Mouse (Mus musculus): Measurements from ENCODE around the gene Fancd2.

Fancd2 gene

DNA sequence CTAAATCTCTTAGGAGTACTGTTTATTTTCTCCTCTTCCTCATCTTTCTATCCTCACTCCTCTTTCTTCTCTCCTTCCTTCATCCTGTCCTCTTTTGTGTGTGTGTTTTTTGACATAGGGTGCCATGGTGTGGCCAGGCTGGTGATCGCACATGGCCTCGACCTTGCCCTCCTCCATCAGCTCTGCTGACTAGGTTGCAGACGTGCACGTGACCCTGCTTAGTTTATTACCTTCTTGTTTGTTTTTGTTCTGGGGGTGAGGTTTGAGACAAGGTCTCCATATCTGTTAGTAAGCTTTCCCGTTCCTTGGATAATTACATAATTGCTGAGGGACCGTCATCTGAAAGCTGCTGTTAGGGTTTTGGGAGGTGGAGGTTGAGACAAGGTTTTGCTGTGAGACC lies 77.4 kb downstream of the Fancd2 start:
- in situ Hi-C loops (cut with MboI; ENCODE audit: low sequenced_read_pairs), result no loop called here

DNA sequence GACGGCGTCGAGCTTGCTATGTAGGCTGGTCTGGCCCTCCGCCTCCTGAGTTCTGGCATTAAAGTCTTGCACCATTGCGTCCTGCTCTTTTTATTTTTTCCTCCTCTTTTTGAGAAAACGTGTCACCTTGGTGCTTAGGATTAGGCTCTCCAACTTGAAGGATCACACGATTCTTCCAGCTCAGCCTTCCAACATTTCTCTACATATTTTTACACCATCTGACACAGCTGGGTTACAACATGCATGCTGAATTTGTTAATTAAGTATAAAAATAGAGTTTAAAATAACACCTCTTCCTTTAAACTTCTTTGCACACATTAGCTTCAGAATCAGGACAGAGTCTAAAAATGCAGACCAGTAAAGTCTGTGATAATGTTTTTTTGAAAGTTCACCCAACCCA lies 77.8 kb downstream of the Fancd2 start:
- in situ Hi-C loops (cut with MboI; ENCODE audit: low sequenced_read_pairs), result no loop called here

DNA sequence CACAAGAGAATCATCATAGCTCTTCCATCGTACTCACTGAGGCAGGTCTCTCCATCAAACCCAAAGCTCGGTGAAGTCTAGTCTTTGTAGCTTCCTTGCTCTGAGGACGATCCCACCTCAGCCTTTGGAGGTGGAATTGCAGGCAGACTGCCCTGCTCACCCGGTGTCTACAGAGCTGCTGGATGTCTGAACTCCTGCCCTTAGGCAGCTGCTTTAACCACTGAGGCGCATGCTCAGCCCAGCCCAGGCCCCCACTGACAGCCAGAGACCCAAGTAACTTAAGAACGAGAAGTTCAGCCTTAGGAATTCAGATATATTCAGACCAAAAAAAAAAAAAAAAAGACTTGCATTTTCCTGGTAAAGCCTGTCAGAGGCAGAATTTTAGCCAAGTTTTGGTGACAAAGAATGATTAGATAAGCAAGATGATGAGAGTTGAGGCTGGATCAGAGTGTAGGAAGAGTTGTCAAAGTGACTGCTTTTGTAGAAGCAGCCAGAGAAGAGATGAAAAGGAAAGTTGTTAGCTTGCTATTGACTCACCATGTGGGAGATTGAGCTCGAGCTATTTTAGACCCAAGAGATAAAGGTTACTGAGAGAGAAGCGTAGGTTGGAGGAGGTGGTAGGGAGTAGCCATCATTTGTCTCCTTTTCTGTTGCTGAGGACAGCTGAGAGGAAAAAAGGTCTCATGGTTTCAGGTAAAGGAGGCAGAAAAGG lies 80.9 kb downstream of the Fancd2 start:
- in situ Hi-C loops (cut with MboI; ENCODE audit: low sequenced_read_pairs), result no loop called here

DNA sequence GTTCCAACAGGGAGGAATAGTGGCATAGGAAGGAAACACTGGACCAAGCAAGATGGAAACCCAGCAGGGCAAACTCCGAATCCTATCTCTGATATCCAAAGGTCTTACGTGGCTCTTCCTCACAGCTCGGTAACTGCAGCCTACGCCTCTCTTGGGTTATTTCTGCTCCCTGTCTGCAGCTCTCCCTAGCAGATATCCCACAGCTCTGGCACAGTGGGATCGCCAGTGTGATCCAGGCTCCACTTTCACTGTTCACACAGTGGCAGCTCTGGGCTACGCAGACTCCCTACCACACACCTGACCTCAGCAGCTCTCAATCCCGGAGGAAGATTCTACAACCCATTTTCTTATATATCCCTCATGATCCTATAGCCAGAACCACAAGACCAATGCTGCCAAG lies 82.7 kb downstream of the Fancd2 start:
- in situ Hi-C loops (cut with MboI; ENCODE audit: low sequenced_read_pairs), result no loop called here

DNA sequence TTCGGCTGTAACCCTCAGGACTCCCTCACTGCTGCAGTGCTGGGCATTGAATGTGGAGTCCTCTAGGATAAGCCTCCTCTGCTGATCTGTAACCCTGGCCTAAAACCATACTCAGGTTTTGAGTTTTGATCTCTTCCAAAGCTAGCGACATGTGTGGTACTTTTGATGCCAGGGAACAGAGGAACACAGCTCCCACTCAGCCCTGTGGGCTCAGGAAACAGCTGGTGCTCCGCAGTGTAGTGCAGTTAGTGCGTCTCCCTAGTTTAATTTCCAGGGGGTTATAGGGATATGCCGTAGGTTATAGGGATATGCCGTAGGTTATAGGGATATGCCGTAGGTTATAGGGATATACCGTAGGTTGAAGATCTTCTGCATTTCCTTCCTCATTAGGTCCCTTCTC lies 83.5 kb downstream of the Fancd2 start:
- in situ Hi-C loops (cut with MboI; ENCODE audit: low sequenced_read_pairs), result no loop called here

DNA sequence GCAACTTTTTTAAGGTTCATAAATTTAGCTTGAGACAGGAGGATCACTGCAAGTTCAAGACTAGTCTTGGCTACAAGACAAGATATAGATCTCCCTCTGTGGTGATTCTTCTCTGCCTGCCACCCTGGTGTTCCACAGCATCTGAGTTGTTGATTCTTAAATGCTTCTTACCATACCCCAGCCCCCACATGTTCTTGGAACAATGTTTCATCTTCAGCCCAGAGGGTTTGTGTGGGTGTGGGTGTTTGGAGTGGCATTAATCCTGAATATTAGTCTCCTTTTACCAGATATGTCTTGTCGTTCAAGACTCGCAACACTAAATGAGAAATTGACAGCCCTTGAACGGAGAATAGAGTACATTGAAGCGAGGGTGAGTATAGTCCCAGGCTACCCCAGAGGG lies 84.0 kb downstream of the Fancd2 start:
- in situ Hi-C loops (cut with MboI; ENCODE audit: low sequenced_read_pairs), result no loop called here

DNA sequence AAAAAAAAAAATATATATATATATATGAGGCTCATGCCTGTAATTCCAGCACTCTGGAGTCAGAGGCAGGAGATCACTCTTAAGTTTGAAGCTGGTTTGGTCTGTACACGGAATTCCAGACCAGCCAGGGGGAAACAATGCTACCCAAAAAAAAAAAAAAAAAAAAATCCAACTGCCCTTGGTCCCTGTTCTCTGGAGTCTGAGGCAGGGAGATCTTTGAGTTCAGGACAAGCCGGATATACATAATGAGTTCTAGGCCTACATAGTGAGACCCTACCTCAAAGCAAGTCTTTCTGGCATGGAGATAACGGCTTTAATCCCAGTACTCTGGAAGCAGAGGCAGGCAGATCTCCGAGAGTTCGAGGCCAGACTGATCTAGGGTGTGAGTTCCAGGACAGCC lies 91.9 kb downstream of the Fancd2 start:
- in situ Hi-C loops (cut with MboI; ENCODE audit: low sequenced_read_pairs), result no loop called here

DNA sequence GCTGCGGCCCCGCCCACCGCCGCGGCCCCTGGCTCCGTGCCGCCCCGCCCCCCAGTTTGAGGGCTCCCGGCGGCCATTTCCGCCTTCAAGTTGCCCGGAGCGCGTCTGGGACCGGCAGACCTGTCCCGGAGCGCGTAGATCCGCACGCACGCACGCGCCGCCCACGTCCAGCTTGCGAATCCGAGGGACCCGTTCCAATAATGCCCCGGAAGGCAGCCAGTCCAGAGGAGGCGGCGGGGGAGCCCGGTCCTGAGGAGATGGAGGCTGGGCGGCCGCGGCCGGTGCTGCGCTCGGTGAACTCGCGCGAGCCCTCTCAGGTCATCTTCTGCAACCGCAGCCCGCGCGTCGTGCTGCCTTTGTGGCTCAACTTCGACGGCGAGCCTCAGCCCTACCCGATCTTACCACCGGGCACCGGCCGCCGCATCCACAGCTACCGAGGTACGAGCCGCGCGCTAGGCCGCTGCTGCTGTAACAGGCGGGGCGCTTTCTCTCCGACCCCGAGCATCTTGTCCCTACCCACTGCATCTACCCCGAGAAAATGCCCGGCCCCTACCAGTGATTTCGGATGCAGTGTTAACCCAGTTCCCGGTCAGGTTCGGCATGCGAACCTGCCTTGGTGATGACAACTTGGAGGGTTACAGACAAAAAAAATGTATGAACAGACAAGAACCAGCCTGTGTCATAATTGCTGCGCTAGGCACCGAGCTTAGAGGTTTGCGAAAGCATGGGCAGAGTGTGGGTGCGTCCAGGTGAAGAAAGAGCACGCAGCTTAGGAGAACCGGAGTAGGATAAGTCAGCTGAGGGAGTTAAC lies 92.7 kb downstream of the Fancd2 start, which contains the start of gene Vhl:
TSS of gene Vhl (plus strand) at position 19 of the 811 bp plus-strand sequence.
- in situ Hi-C loops (cut with MboI; ENCODE audit: low sequenced_read_pairs), result no loop called here

DNA sequence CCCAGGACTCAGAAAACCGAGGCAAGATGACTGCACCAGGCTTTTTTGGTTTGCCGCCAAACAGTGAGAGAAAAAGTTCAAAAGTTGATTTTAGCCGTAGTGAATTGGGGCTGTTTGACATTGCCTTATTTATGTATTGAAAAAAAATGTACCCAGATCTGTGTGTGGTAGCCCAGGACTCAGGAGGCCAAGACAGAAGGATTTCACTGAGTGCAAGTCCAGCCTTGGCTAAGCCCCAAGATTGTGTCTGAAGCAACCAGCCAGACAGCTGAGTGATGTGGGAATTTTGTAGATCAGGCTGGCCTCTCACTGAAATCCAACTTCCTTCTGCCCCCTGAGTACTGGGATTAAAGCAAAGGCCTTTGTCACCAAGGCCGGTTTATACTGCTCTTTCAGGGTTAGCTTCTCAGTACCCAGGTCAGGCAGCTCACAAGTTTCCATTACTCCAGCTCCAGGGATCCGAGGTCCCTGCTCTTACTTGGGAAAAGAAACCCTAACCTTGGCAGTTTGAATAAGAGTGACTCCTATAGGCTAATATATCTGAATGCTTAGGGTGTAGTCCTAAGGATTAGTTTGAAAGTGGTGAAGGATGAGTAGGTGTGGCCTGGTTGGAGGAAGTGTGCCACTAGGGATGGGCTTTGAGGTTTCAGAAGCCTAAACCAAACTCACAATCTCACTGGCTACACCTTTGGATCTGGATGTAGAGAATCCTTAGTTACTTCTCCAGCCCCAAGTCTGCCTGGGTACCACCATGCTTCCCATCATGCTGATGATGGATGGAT lies 93.7 kb downstream of the Fancd2 start:
- in situ Hi-C loops (cut with MboI; ENCODE audit: low sequenced_read_pairs), result no loop called here

DNA sequence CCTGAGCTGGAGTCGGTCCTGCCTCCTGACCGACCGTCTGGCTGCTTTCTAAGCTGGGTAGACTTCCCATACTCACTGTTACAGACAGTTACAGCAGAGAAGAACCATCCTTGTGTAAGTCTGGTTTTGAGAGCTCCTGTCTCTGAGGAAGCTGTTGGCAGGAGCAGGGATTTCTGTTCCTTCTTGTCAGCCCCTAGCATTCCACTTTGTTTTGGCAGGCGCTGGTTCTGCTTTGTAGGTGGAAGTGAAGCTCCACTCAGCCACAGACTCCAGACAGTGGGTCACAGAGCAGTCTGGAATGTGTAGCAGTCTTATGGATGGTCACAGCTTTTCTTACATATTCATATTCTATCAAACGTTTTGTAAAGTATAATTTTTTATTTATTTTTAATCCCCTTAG lies 98.8 kb downstream of the Fancd2 start:
- in situ Hi-C loops (cut with MboI; ENCODE audit: low sequenced_read_pairs), result no loop called here

DNA sequence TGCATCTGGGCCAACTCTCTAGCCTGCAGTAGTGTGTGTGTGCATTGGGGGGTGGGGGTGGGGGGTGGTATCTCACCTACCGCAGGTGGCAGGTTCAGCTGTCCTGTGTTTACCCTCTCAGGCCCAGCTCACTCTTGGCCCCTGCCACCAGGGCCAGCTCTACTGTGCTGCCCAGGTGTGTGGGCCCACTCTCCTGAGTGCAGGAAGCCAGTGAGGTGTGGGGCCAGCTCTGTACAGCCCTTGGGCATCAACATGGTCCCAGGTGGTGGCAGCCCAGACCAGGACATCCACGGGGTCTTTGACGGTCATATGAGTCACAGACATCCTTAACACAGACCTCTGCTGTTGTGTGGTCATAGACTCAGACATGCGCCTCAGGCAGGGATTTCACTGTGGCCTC lies 101.4 kb downstream of the Fancd2 start:
- in situ Hi-C loops (cut with MboI; ENCODE audit: low sequenced_read_pairs), result no loop called here

DNA sequence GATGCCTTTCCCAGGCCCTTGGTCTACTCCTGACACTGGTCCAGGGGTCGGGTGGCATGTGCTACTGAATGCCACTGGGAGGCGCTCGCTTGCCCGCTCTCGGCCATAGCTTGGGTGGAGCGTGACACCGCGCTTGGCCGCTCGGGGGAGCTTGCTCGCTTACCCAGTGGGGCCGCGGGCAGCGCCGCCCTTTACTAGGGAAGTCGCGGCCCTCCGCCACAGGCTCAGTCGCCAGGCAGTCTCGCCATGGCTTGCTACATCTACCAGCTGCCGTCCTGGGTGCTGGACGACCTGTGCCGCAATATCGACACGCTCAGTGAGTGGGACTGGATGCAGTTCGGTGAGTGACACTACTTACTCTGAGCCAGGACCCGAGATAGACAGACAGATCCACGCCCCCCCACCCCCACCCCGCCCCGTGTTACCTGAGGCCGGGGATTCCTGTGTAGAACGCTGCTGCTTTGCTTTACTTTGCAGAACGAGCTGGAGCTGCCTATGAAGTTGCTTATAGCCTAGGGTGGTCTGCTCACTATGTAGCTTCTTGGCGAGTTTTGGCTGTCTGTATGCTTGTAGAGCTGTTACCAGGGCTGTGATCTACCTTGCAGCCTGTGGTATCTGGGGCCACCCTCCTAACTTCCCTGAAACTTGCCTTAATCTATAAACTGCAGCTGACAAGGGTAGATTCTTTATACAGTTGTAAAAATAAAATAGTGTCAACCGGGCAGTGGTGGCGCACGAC lies 107.0 kb downstream of the Fancd2 start, which contains the start of gene Irak2:
TSS of gene Irak2 (plus strand) at position 166 of the 739 bp plus-strand sequence.
- in situ Hi-C loops (cut with MboI; ENCODE audit: low sequenced_read_pairs), result loop anchor here (5.0 kb wide), 1 partner anchor 39 kb away; no protein-coding TSS in a partner anchor

DNA sequence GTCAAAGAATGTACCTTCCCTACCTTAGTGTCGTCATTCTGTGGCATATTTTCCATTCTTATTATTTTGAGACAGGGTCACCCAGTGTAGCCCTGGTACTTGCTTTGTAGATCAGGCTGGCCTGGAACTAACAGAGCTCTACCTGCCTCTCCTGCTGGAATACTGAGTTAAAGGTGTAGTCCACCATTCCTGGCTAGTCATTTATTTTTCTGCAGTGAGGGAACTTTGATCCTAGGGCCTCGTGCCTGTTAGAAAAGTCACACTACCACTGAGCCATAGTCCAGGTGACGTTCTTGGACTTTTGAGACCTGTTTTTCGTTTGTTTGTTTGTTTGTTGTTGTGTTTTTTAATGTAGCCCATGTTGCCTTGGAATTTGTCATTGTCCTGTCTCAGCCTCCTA lies 107.7 kb downstream of the Fancd2 start:
- in situ Hi-C loops (cut with MboI; ENCODE audit: low sequenced_read_pairs), result loop anchor here (5.0 kb wide), 1 partner anchor 38 kb away; no protein-coding TSS in a partner anchor

DNA sequence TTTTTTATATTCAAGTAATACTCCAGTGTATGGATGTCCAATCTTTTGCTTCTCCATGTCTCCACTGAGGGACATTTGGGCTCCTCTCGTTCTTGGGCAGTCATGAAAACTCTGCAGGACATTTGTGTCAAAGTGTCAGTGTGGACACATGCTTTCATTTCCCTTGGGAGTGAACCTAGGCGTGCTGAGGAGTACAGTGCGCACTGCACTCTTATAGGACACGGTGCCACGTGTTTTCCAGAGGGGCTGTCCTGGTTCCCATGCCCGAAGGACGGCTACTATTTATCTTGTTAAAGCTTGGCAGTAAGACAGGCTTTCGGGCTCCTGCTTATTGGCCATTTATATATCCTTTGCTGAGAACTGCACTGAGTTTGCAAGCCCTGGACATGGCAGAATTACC lies 111.1 kb downstream of the Fancd2 start:
- in situ Hi-C loops (cut with MboI; ENCODE audit: low sequenced_read_pairs), result no loop called here

DNA sequence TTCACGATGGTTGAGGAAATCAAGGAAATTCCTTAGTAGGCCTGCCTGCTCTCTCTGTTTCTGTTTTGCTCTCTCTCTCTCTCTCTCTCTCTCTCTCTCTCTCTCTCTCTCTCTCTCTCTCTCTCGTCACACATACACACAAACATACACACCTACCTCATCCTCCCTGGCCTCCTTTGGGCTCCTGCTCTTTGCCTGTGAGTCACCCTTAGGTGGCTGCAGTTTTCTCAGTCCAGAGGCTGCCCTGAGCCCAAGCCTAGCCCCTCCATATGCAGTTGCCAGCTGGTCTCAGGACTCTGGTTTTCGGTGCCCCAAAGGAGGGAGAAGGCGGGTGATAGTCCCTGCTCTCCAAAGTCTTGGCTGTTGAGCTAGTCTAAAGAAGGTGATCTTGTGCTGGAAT lies 111.5 kb downstream of the Fancd2 start:
- in situ Hi-C loops (cut with MboI; ENCODE audit: low sequenced_read_pairs), result no loop called here

DNA sequence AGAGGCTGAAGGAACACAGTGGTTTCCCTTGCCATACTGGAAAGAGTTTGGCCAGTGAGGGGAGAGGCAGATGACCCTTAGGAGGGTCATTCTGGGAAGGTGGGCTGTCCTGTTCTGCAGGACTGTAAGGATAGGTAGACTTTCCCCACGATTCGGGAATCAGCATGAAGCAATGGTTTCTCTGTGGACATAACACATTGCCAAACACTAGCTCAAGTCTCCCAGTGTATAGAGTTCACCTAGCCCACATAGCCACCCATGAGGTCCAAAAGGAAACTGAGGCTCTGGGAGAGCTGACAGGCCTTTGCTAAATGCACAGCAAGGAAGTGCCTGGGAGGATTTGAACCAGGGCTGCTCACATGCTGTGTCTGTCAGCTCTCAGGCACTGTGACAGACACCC lies 112.5 kb downstream of the Fancd2 start:
- in situ Hi-C loops (cut with MboI; ENCODE audit: low sequenced_read_pairs), result no loop called here

DNA sequence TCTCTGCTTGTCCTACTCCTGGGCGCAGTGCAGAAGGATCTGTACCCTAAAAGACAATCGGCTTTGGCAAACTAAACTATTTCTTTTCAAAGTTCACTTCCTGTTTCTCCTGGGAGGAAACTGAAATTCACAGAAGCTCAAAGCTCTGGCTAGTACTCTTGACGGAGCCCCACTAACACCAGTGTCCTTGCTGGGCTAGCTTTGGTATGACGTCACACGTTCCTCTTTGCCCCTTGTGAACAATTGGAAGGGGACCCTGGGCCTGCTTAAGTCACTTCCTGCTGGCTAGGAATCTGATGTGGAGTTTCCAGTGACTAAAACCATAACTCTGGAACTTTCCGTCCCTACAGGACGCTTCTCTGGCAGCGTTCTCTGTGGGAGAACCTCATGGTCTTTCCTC lies 113.3 kb downstream of the Fancd2 start:
- in situ Hi-C loops (cut with MboI; ENCODE audit: low sequenced_read_pairs), result no loop called here

Measured in CH12F3 (cell line).